Mouse (Mus musculus): ENCODE data around the gene Tinf2.

Gene Tinf2

GRCm38 (mm10) chr14:55634874-55635522, 46.6 kb downstream of the Tinf2 start:
- peak in 1 of 2 experiments; percentile 24 for DNase-seq

DNA sequence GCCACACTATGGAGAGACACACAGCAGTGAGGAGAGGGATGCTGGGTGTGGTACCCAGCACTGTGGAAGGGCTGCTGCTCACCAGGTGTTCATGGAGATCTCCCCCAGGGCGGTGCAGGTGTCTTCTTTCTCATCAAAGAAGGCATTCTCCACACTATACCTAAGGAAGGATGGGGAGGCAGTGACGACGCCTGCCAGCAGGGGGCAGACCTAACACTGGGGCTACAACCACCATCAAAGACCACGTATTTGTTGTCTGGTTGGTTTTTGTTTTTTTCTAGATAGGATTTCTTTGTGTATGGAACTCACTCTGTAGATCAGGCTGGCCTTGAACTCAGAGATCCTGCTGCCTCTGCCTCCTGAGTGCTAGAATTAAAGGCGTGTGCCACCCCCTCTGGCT, 52.3 kb downstream of the Tinf2 start:
- DNase-seq: peak; percentile 38 to 47

- no peak for DNase-seq
These were observed 53.4 kb downstream of the Tinf2 start for GRCm38 (mm10) chr14:55628077-55628827.
